Mouse (Mus musculus) liver, adult 2 months (tissue): ENCODE results near the gene Phc2. TPM values are rescaled to one million over a fixed set of nuclear protein-coding genes. Genes with fewer than 3 reads are reported as not detected.
A peak's percentile ranks its signal among the peaks of the same experiment; 100 is the strongest.
"Not testable (repeated sequence)": the region's sequence is repeated elsewhere in the genome, so short reads cannot be mapped to it uniquely, and the experiment has no call there.

Experiments
- DNase-seq: peaks from one replicate; pipeline ENCODE4 v3.0.0-alpha.2; 2011; ENCODE audit warnings: low read depth, low spot score; ENCODE audit errors: extremely low read depth
- H3K27ac ChIP-seq: fragments of 200-500 bp; replicated peaks from 2 replicates; pipeline ENCODE4 v1.5.1; 2012; ENCODE audit warnings: low read depth, mild to moderate bottlenecking, control low read depth, inconsistent platforms, low read length; ENCODE audit not compliant: insufficient read depth
- H3K27me3 ChIP-seq: fragments of 200-500 bp; 2 replicates; pipeline ENCODE4 v1.6.1; 2012; ENCODE audit warnings: mild to moderate bottlenecking, moderate library complexity, low read length, inconsistent platforms; ENCODE audit not compliant: control insufficient read depth, insufficient read depth
- H3K36me3 ChIP-seq: fragments of 200-500 bp; 2 replicates; pipeline ENCODE4 v1.6.1; 2012; ENCODE audit warnings: low read length, inconsistent platforms; ENCODE audit not compliant: control insufficient read depth, insufficient read depth
- H3K4me1 ChIP-seq: fragments of 200-500 bp; 2 replicates; pipeline ENCODE4 v1.6.1; 2011; ENCODE audit warnings: low read length; ENCODE audit not compliant: control insufficient read depth, insufficient read depth
- H3K4me3 ChIP-seq: fragments of 200-500 bp; 2 replicates; pipeline ENCODE4 v1.5.1; 2011; ENCODE audit warnings: low read depth, mild to moderate bottlenecking, control low read depth, low read length, moderate library complexity; ENCODE audit not compliant: insufficient read depth
- H3K79me2 ChIP-seq: fragments of 200-500 bp; 2 replicates; pipeline ENCODE4 v1.6.1; 2012; ENCODE audit warnings: inconsistent platforms, mild to moderate bottlenecking, low read length, moderate library complexity; ENCODE audit not compliant: control insufficient read depth, insufficient read depth
- H3K9ac ChIP-seq: fragments of 200-500 bp; 2 replicates; pipeline ENCODE4 v1.6.1; 2012; ENCODE audit warnings: low read depth, mild to moderate bottlenecking, control low read depth, inconsistent platforms, low read length
- CTCF ChIP-seq: fragments of 200-500 bp; IDR thresholded peaks from 2 replicates; pipeline ENCODE4 v1.5.1; 2011; ENCODE audit warnings: low read depth, low read length, control low read depth
- POLR2A ChIP-seq: fragments of 200-500 bp; IDR thresholded peaks from 2 replicates; pipeline ENCODE4 v1.6.1; 2011; ENCODE audit warnings: low read length, control low read depth; ENCODE audit not compliant: insufficient read depth; ENCODE audit errors: extremely low read depth
- WGBS: fragments of 180-500 bp; shearing (Covaris S2); methylation state at CpG from one replicate; pipeline ENCODE4 v1.1.7; 2018; 5-methylcytosine and 5-hydroxymethylcytosine counted together
- polyA plus RNA-seq: library from polyadenylated mRNA; depleted of rRNA; stranded (reverse); fragments of >200 nt; gene quantifications from 2 replicates; pipeline ENCODE4 v1.2.3, GENCODE M21; 2012
- total RNA-seq: library from RNA; depleted of rRNA; stranded (reverse); fragments of >200 nt; gene quantifications from 2 replicates; pipeline ENCODE4 v1.2.3, GENCODE M21; 2014

The Phc2 gene
- total and polyA plus RNA-seq, 2 experiments, result 7.7 to 28.7 TPM

GRCm38 (mm10) chr4:128610706-128611105 is 43.8 kb upstream of the Phc2 start:
- 43% methylated on average over 10 of the region's 10 CpGs for WGBS
- TF ChIP-seq POLR2A (no peak), CTCF (no peak)
- Histone ChIP-seq H3K4me3 (no peak overlapping the region), H3K4me1 (no peaks in the 10 kb centered on the region), H3K27ac (no peak overlapping the region), H3K27me3 (no peaks in the 10 kb centered on the region), H3K79me2 (no peaks in the 10 kb centered on the region; the same call in 1 of the 2 replicates), H3K9ac (no peak overlapping the region), H3K36me3 (no peaks in the 10 kb centered on the region)
- DNase-seq, result no peak

GRCm38 (mm10) chr4:128611726-128612125 is 42.8 kb upstream of the Phc2 start:
- H3K36me3 ChIP-seq, H3K27ac ChIP-seq, DNase-seq, H3K9ac ChIP-seq, H3K4me3 ChIP-seq, H3K79me2 ChIP-seq, H3K4me1 ChIP-seq, H3K27me3 ChIP-seq: not testable (repeated sequence)
- 86% methylated on average over 3 of the region's 3 CpGs for WGBS

- H3K27ac ChIP-seq, result no peak overlapping the region
- H3K4me1 ChIP-seq, result peaks cover 2% of the 10 kb centered on the region; the same call in 1 of the 2 replicates
- H3K9ac ChIP-seq, result no peak overlapping the region
- WGBS, result 27% methylated on average over 8 of the region's 8 CpGs
- TF ChIP-seq POLR2A, result no peak
- TF ChIP-seq CTCF, result peak; percentile 61
- H3K4me3 ChIP-seq, result no peak overlapping the region
- peak; percentile 55 for DNase-seq
- no peaks in the 10 kb centered on the region for H3K36me3 ChIP-seq
- no peaks in the 10 kb centered on the region; the same call in 1 of the 2 replicates for H3K79me2 ChIP-seq
- no peaks in the 10 kb centered on the region for H3K27me3 ChIP-seq
These were observed 41.2 kb upstream of the Phc2 start for GRCm38 (mm10) chr4:128613326-128613725.

GRCm38 (mm10) chr4:128615761-128616160 is 38.7 kb upstream of the Phc2 start:
- Histone ChIP-seq H3K79me2 (no peaks in the 10 kb centered on the region), H3K27ac (no peak overlapping the region; the same call in 1 of the 2 replicates), H3K4me1 (peaks cover 16% of the 10 kb centered on the region), H3K36me3 (no peaks in the 10 kb centered on the region), H3K4me3 (peak overlapping the region; percentile 50), H3K9ac (peak overlapping the region; percentile 55), H3K27me3 (no peaks in the 10 kb centered on the region)
- WGBS, result 90% methylated on average over 14 of the region's 14 CpGs
- no peak for DNase-seq
- no peak for TF ChIP-seq CTCF
- TF ChIP-seq POLR2A, result no peak

GRCm38 (mm10) chr4:128617363-128618120 is 37.0 kb upstream of the Phc2 start:
- H3K36me3 ChIP-seq, result no peaks in the 10 kb centered on the region
- peaks cover 18% of the 10 kb centered on the region for H3K4me1 ChIP-seq
- H3K27me3 ChIP-seq, result no peaks in the 10 kb centered on the region
- peak overlapping the region; percentile 13 for H3K4me3 ChIP-seq
- peak; percentile 26 for DNase-seq
- peak overlapping the region; percentile 40 for H3K27ac ChIP-seq
- TF ChIP-seq CTCF (no peak), POLR2A (no peak)
- WGBS, result 57% methylated on average over 17 of the region's 17 CpGs
- H3K9ac ChIP-seq, result peak overlapping the region; percentile 19
- no peaks in the 10 kb centered on the region for H3K79me2 ChIP-seq

- H3K27me3 ChIP-seq, result no peaks in the 10 kb centered on the region
- H3K36me3 ChIP-seq, result no peaks in the 10 kb centered on the region
- peak within 1 kb of the TSS; percentile 13 for H3K4me3 ChIP-seq
- H3K9ac ChIP-seq, result peak within 1 kb of the TSS; percentile 27
- no peaks in the 10 kb centered on the region for H3K79me2 ChIP-seq
- H3K4me1 ChIP-seq, result peaks cover 18% of the 10 kb centered on the region
- TF ChIP-seq POLR2A (0 out of 2 replicates have a peak, but pooled peaks have one; percentile 26), CTCF (no peak)
- WGBS, result 18% methylated on average over 15 of the region's 15 CpGs
- DNase-seq, result peak; percentile 93
- peak within 1 kb of the TSS; percentile 40 for H3K27ac ChIP-seq
These were observed 36.1 kb upstream of the Phc2 start, which contains the start of gene Tlr12 for GRCm38 (mm10) chr4:128618246-128618911. Tlr12 (minus strand) TSS chr4:128618619.
